Mouse (Mus musculus): Measurements from ENCODE around the gene Prl7b1.

The Prl7b1 gene

GRCm38 (mm10) chr13:27610482-27610881 is at the start of gene Prl7b1:
Gene Prl7b1, minus strand, starts transcription at chr13:27610582.
- DNase-seq (ENCODE audit: low spot score), result no peak

- no peak for DNase-seq (ENCODE audit: low spot score)
Observed at GRCm38 (mm10) chr13:27642393-27642792, 32.0 kb upstream of the Prl7b1 start, which contains the start of gene Prl7a1. Gene Prl7a1, minus strand, starts transcription at chr13:27642493.

- no peak for DNase-seq (ENCODE audit: low spot score)
Observed at GRCm38 (mm10) chr13:27582071-27582470, 28.3 kb downstream of the Prl7b1 start, which contains the start of gene Prl8a1. Gene Prl8a1, minus strand, starts transcription at chr13:27582171.

GRCm38 (mm10) chr13:27564506-27564905 is 45.9 kb downstream of the Prl7b1 start, which contains the start of gene Prl8a9:
Gene Prl8a9, minus strand, starts transcription at chr13:27564606.
- no peak for DNase-seq (ENCODE audit: low spot score)

- no peak for DNase-seq (ENCODE audit: low spot score)
Observed at GRCm38 (mm10) chr13:27553336-27553735, 57.0 kb downstream of the Prl7b1 start.

Data from T-cell, adult 2 months (primary cell).